Mouse (Mus musculus) fat pad, adult 2 months (tissue): ENCODE results near the gene Wbp4.
A peak's percentile ranks its signal among the peaks of the same experiment; 100 is the strongest.
"Not testable (repeated sequence)": the region's sequence is repeated elsewhere in the genome, so short reads cannot be mapped to it uniquely, and the experiment has no call there.

Experiments used
- DNase-seq: peaks from one replicate; pipeline ENCODE4 v3.0.0-alpha.2; 2011; ENCODE audit warnings: low read depth, low spot score; ENCODE audit errors: extremely low read depth

Gene Wbp4

DNA sequence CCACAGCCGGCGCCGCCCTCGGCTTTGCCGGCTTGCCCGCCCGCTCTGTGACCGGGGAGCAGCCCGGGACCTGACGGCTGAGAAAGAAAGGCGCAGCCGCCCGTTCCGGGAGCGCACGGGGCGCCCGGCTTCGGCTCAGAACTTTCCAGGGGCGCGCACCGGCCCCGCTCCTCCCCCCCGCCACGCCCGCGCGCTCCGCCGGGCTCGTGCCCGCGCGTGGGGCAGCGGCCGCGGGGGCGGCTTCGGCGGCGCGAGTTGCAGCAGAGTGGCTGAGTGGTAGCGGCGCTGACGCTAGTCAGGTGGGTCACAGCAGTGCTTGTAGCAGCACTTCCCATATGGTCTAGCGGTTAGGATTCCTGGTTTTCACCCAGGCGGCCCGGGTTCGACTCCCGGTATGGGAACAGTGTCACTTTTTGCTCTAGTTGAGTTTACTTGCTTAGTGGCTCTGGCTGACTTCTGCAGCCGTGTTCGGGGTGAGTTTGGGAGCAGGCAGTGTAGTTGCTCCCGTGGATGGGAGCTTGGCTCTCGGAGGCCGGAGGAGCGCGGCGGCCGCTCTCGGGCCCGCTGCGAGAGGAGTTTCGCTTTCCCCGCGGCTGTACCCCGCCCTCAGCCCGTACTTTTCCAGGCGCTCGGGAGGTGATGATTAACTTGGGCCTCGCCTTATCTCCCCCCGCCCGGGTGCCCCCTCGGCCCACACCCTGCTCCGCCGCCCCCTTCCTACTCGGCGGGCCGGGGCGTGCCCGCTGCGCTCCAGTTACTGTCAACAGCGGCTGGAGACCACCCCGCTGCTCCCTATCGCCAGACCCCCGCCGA, at the start of gene Wbp4:
Gene Wbp4 (minus strand): TSS at position 182 of the 813 bp plus-strand sequence.
- no peak for DNase-seq

GRCm38 (mm10) chr14:79530761-79531160, 49.4 kb upstream of the Wbp4 start:
- no peak for DNase-seq

GRCm38 (mm10) chr14:79529581-79530554, 48.5 kb upstream of the Wbp4 start:
- no peak for DNase-seq

DNA sequence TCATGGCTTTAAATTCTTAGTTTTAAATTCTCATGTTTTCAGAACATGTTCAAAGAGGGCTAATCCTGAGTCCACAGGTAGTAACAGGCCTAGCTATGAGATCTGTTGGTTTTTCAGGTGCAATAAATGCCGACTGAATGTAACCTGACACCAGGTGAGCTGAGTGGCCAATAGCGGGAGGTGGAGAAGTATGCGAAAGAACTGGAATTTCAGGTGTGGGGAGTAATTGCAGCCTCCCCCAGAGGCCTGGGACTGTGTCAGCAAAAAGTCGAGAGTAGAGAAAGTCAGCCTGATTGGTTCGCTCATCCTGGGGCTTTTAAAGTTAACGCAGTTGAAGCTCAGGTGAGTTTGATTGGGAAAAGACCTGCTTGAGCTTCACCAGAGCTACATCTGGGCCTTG, 46.4 kb upstream of the Wbp4 start:
- DNase-seq = peak; percentile 94

- not testable (repeated sequence) for DNase-seq
Observed at GRCm38 (mm10) chr14:79526106-79526505, 44.8 kb upstream of the Wbp4 start.

DNA sequence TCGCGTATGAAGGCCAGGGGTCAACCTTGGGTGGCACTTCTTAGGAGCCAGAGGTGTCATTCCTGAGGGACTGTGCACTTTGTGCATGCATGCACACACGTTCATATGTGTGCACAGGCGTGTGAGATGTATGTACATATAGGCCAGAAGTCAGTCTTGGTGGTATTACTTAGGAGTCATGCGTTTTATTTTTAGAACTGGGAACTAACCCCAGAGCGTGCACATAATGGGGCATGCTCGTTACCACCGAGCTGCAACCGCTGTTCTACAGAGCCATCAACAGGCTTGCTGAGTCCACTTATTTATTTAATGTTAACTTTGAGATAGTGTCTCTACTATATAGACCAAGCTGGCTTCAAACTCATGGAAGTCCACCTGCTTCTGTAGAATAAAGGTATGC, 41.1 kb upstream of the Wbp4 start:
- DNase-seq = no peak

DNA sequence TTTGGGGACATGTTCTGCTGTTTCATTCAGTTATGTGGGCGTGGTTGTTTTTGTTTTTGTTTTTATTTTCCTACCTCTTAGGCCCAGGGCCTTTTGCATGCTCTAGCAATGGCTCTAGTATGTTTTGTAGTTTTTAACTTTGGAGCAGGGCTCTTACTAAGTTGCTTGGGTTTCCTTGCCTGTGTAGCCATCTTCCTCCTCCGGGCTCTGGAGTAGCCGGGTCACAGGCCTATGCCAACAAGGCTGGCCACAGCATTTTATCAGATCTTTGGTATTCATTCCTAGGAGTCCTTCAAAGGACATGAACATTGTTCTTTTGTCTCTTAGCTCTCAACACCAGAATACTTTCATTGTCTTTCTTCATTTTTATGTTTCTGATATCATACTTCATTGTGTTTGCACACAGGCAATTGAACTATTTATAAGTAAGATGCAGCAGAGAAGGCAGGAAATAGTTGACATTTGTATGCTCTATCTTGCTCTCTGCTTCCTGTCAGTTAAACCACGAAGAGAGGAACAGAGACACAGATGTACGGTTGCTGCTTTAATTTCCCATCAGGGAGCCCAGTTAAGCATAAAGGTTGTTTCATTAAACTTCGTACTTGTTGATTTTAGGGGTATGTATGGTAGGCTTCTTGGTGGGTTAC, 40.3 kb upstream of the Wbp4 start:
- no peak for DNase-seq

GRCm38 (mm10) chr14:79521056-79521455, 39.7 kb upstream of the Wbp4 start:
- DNase-seq = no peak

- DNase-seq = no peak
Observed at GRCm38 (mm10) chr14:79520612-79521011, 39.3 kb upstream of the Wbp4 start.

DNA sequence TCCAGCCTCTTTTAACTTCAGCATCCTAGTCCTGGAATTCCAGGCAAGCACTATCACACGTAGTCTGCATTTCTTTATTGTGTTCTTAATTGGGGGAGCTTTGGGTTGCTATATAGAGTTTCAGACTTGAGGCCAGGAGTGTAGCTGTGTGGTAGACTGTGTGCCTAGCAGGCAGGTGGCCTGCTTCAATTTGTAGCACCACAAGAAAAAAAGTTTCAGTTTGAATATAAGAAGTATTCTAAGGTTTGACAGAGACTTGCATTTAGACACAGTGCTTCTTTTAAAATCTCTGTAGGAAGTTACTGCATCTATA, 38.3 kb upstream of the Wbp4 start:
- no peak for DNase-seq

- DNase-seq = no peak
Observed at GRCm38 (mm10) chr14:79518761-79519662, 37.7 kb upstream of the Wbp4 start.

- no peak for DNase-seq
Observed at GRCm38 (mm10) chr14:79518123-79518522, 36.8 kb upstream of the Wbp4 start.

DNA sequence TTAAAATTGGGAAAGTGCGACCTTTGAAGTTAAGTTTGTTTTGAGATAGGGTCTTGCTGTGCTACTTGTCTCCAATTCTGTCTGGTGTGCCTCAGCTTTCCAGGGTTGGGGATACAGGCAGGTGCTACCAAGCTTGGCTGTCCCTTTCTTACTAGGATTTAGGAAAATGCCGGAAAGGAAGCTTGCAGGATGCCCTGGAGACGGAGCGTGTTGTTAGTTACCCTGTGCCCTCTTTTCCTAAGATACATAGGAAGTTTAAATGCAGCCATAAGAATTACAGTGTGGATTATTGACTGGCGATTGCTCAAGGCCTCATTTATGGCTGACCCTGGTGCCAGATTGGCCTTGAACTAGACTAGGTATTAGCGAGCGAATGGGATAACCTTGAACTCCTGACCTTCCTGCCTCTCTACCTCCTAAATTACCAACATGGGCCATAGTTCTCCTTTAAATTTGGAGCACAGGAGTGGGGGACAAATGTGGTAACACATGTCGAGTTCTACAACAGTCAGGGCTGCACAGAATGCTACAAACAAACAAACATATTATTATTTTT, 35.9 kb upstream of the Wbp4 start:
- DNase-seq = no peak

GRCm38 (mm10) chr14:79516751-79517150, 35.4 kb upstream of the Wbp4 start:
- no peak for DNase-seq

- no peak for DNase-seq
Observed at GRCm38 (mm10) chr14:79516243-79516610, 34.9 kb upstream of the Wbp4 start.

- no peak for DNase-seq
Observed at GRCm38 (mm10) chr14:79515511-79516242, 34.4 kb upstream of the Wbp4 start.

GRCm38 (mm10) chr14:79515100-79515499, 33.8 kb upstream of the Wbp4 start:
- DNase-seq = no peak

DNA sequence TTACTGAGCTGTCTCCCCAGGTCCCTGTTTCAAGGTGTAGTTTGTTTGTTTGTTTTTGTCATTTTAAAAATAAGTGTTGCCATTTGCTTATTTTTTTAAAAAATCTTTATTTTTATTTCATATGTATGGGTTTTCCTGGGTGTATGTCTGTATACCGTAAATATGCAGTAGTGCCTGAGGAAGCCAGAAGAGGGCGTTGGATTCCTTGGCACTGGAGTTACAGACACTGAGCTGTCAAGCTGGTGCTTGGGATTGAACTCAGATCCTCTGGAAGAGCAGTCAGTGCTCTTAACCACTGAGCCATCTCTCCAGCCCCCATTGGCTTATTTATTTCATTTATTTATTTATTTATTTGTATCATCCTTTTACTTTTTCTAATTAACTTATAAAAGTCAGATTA, 32.6 kb upstream of the Wbp4 start:
- DNase-seq = no peak

DNA sequence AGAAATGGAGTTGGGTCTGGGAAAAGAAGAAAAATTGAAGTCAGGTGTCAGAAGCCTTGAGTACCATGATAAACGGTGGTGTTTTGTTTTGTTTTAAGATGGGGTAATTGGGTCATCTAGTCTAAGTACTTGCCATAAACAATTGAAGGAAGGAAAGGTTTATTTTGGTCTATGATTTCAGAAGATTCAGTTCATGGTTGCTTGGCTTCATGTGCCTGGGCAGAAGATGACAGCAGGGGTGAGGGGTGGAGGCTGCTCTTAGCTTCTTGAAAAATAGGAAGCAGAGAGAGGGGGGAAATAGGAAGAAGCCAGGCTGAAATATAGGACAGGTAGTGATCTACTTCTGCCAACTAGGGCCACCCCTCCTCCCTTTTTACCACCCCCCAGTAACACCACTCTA, 30.2 kb upstream of the Wbp4 start:
- no peak for DNase-seq
